Mouse (Mus musculus) intestine, postnatal 0 days (tissue): ENCODE data around the gene Tubgcp2. TPM values are rescaled to one million over a fixed set of nuclear protein-coding genes. Genes with fewer than 3 reads are reported as not detected.
A peak's percentile ranks its signal among the peaks of the same experiment; 100 is the strongest.

Experiments used
- ATAC-seq: fragments of 200-750 bp; cut with Nextera tagmentation; 2 replicates; pipeline ENCODE4 v1.8.0; 2017; ENCODE audit warnings: mild to moderate bottlenecking, moderate TSS enrichment, moderate library complexity
- H3K27ac ChIP-seq: fragments of 300-500 bp; sonication (generic); 2 replicates; pipeline ENCODE4 v1.5.1; 2014; ENCODE audit warnings: mild to moderate bottlenecking, low read depth, low read length, moderate library complexity
- H3K27me3 ChIP-seq: fragments of 300-500 bp; sonication (generic); replicated peaks from 2 replicates; pipeline ENCODE4 v1.6.1; 2014; ENCODE audit warnings: low read length, mixed read lengths; ENCODE audit not compliant: control insufficient read depth, insufficient read depth
- H3K36me3 ChIP-seq: fragments of 300-500 bp; sonication (generic); 2 replicates; pipeline ENCODE4 v1.6.1; 2014; ENCODE audit warnings: mild to moderate bottlenecking, moderate library complexity; ENCODE audit not compliant: control insufficient read depth, insufficient read depth
- H3K4me1 ChIP-seq: fragments of 300-500 bp; sonication (generic); replicated peaks from 2 replicates; pipeline ENCODE4 v1.6.1; 2014; ENCODE audit warnings: antibody characterized with exemption, low read length, mixed read lengths; ENCODE audit not compliant: control insufficient read depth, insufficient read depth
- H3K4me2 ChIP-seq: fragments of 300-500 bp; sonication (generic); replicated peaks from 2 replicates; pipeline ENCODE4 v1.6.1; 2014; ENCODE audit warnings: low read depth, mild to moderate bottlenecking, moderate library complexity
- H3K4me3 ChIP-seq: fragments of 300-500 bp; sonication (generic); 2 replicates; pipeline ENCODE4 v1.5.1; 2014; ENCODE audit warnings: low read depth, low read length
- H3K9ac ChIP-seq: fragments of 300-500 bp; sonication (generic); 2 replicates; pipeline ENCODE4 v1.6.1; 2014; ENCODE audit warnings: mild to moderate bottlenecking, low read depth, low read length
- H3K9me3 ChIP-seq: fragments of 300-500 bp; sonication (generic); 2 replicates; pipeline ENCODE4 v1.6.1; 2016; ENCODE audit warnings: mixed run types; ENCODE audit not compliant: control insufficient read depth
- CTCF ChIP-seq: sonication (generic); IDR thresholded peaks from 2 replicates; pipeline ENCODE4 v1.5.1; 2016; ENCODE audit warnings: low read depth, mild to moderate bottlenecking, control low read depth, antibody characterized with exemption, moderate library complexity
- WGBS: fragments of 180-500 bp; shearing (Covaris S2); extraction: QIAGEN DNeasy Blood & Tissue Kit; methylation state at CpG from one replicate; pipeline ENCODE4 v1.1.7; 2014; 5-methylcytosine and 5-hydroxymethylcytosine counted together
- microRNA counts: library from miRNA; unstranded; fragments of <30 nt; microRNA quantifications from one replicate; lab custom pipeline; 2016
- microRNA-seq: library from miRNA; unstranded; fragments of <30 nt; microRNA quantifications from one replicate; pipeline ENCODE4, GENCODE M21; 2016
- polyA plus RNA-seq: library from polyadenylated mRNA; unstranded; fragments of >200 nt; fragmentation: Nextera tagmentation; extraction: Ambion mirVana; gene quantifications from 2 replicates; pipeline ENCODE4 v1.2.1, GENCODE M21; 2015

Tubgcp2 gene
- polyA plus RNA-seq, 1 experiment from 2014 or later = 13.0 TPM

DNA sequence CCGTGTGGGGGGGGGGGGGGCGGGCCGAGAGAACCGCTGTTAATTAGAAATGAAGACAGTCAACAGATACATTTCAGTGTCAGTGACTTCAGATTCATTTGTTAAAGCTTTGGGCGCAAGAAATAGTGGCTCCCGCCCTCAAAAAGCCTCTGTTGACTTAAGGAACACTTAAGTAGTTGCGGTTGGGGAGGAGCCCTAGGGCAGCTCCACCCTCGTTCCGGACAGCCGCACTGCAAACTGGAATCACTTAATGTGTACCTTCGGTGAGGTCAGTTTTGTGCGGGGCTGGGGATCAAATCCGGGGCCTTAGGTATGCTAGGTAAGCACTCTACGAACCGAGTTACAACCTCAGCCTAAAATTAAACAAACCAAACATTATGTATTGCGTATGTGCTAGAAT, 85.4 kb downstream of the Tubgcp2 start:
- TF ChIP-seq CTCF = no peak

GRCm38 (mm10) chr7:139950283-139950971, 86.0 kb downstream of the Tubgcp2 start:
- Histone ChIP-seq H3K9ac (peak overlapping the region; percentile 50), H3K36me3 (no peaks in the 10 kb centered on the region), H3K4me2 (peak overlapping the region; percentile 79), H3K4me3 (peak overlapping the region; percentile 56), H3K9me3 (no peaks in the 10 kb centered on the region), H3K27me3 (peaks cover 18% of the 10 kb centered on the region), H3K27ac (peak overlapping the region; percentile 46), H3K4me1 (no peaks in the 10 kb centered on the region)
- ATAC-seq = peak; percentile 68
- WGBS = 2% methylated on average over 33 of the region's 33 CpGs
- no peak; the same call in 1 of the 2 replicates for TF ChIP-seq CTCF

More for the DNA sequence above, 85.4 kb downstream of the Tubgcp2 start:
- Histone ChIP-seq H3K27me3 (peaks cover 12% of the 10 kb centered on the region), H3K36me3 (no peaks in the 10 kb centered on the region), H3K4me2 (peak overlapping the region; percentile 79), H3K4me1 (no peaks in the 10 kb centered on the region), H3K4me3 (peak overlapping the region; percentile 56), H3K27ac (peak overlapping the region; percentile 46; the same call in 1 of the 2 replicates), H3K9me3 (no peaks in the 10 kb centered on the region), H3K9ac (peak overlapping the region; percentile 50)
- 3% methylated on average over 16 of the region's 16 CpGs for WGBS
- no peak for ATAC-seq

GRCm38 (mm10) chr7:139949893-139950282, 86.6 kb downstream of the Tubgcp2 start:
- H3K9ac ChIP-seq = peak overlapping the region; percentile 43; the same call in 1 of the 2 replicates
- peak; percentile 57 for ATAC-seq
- H3K4me2 ChIP-seq = peak overlapping the region; percentile 79
- no peaks in the 10 kb centered on the region for H3K4me1 ChIP-seq
- 1% methylated on average over 15 of the region's 15 CpGs for WGBS
- no peaks in the 10 kb centered on the region for H3K9me3 ChIP-seq
- peak; percentile 73 for TF ChIP-seq CTCF
- no peak overlapping the region for H3K27ac ChIP-seq
- peak overlapping the region; percentile 56 for H3K4me3 ChIP-seq
- H3K27me3 ChIP-seq = peaks cover 24% of the 10 kb centered on the region
- H3K36me3 ChIP-seq = no peaks in the 10 kb centered on the region

GRCm38 (mm10) chr7:139946032-139946431, 90.4 kb downstream of the Tubgcp2 start:
- H3K9ac ChIP-seq = no peak overlapping the region
- no peaks in the 10 kb centered on the region for H3K4me1 ChIP-seq
- no peak overlapping the region for H3K4me3 ChIP-seq
- no peak for TF ChIP-seq CTCF
- ATAC-seq = no peak
- no peak overlapping the region for H3K27ac ChIP-seq
- 38% methylated on average over 5 of the region's 5 CpGs for WGBS
- no peak overlapping the region for H3K4me2 ChIP-seq
- H3K9me3 ChIP-seq = no peaks in the 10 kb centered on the region
- H3K27me3 ChIP-seq = peaks cover 59% of the 10 kb centered on the region
- no peaks in the 10 kb centered on the region for H3K36me3 ChIP-seq

MicroRNA genes within 50 kb of the gene (microRNA counts, 519-probe panel; counts per million panel counts)
- microRNA mmu-miR-202-3p (lab: Ali Mortazavi, UCI) = 2,518 counts per million, percentile 23 among the panel's probes with 10 or more counts
- 2,459 counts per million, percentile 22 among the panel's probes with 10 or more counts for microRNA mmu-miR-202-5p (lab: Ali Mortazavi, UCI)

Small RNA genes lying within 50 kb of the gene (microRNA-seq; reads per million reads assigned to microRNA genes)
- gene Mir202 (not detected), gene Mir7062 (not detected), gene mmu-mir-7686 (not detected)

Other genes starting within 250 kb of the Tubgcp2 start
- 0.08 and 0.51 TPM in 2 replicates for gene Adgra1, start 202.5 kb downstream of the Tubgcp2 start, polyA plus RNA-seq
- 0.08 and 0.23 TPM in 2 replicates for gene Kndc1, start 142.0 kb downstream of the Tubgcp2 start, polyA plus RNA-seq
- gene Utf1, start 92.9 kb downstream of the Tubgcp2 start, polyA plus RNA-seq = not detected in 2 replicates
- gene 6430531B16Rik, start 57.9 kb downstream of the Tubgcp2 start, polyA plus RNA-seq = 0.16 TPM in 1 of 2 replicates, not detected in the other
- gene Adam8, start 44.1 kb downstream of the Tubgcp2 start, polyA plus RNA-seq = 0.29 and 0.52 TPM in 2 replicates
- gene Zfp511, start 278 bp downstream of the Tubgcp2 start, polyA plus RNA-seq = 16.0 and 17.6 TPM in 2 replicates
- gene Msx3, start 12.4 kb upstream of the Tubgcp2 start, polyA plus RNA-seq = not detected in 2 replicates
- gene Caly, start 45.9 kb upstream of the Tubgcp2 start, polyA plus RNA-seq = 3.7 and 3.9 TPM in 2 replicates
- 4,234 and 4,267 TPM in 2 replicates for gene Prap1, start 56.7 kb upstream of the Tubgcp2 start, polyA plus RNA-seq
- gene Fuom, start 65.8 kb upstream of the Tubgcp2 start, polyA plus RNA-seq = 138 and 139 TPM in 2 replicates
- gene Paox, start 79.1 kb upstream of the Tubgcp2 start, polyA plus RNA-seq = 25.8 and 28.5 TPM in 2 replicates
- gene Echs1, start 79.8 kb upstream of the Tubgcp2 start, polyA plus RNA-seq = 153 and 161 TPM in 2 replicates
- 15.7 and 17.1 TPM in 2 replicates for gene Mtg1, start 100.9 kb upstream of the Tubgcp2 start, polyA plus RNA-seq
- 0.92 and 0.99 TPM in 2 replicates for gene Sprn, start 118.2 kb upstream of the Tubgcp2 start, polyA plus RNA-seq
- not detected in 2 replicates for gene Olfr522, start 128.1 kb upstream of the Tubgcp2 start, polyA plus RNA-seq
- gene Olfr523, start 136.5 kb upstream of the Tubgcp2 start, polyA plus RNA-seq = not detected in 2 replicates
- not detected in 2 replicates for gene Olfr524, start 169.3 kb upstream of the Tubgcp2 start, polyA plus RNA-seq
- 0.16 and 0.22 TPM in 2 replicates for gene Cd163l1, start 181.6 kb upstream of the Tubgcp2 start, polyA plus RNA-seq
- not detected in 2 replicates for gene 5830411N06Rik, start 210.6 kb upstream of the Tubgcp2 start, polyA plus RNA-seq